ENCODE assay signal across 12 mouse cellular contexts in genomic region chr15:103009265-103010111, GRCm38 (mm10). TPM values are rescaled to one million over a fixed set of nuclear protein-coding genes. Genes with fewer than 3 reads are reported as not detected.
DNase-seq lines count a peak whose midpoint lies in the region; ATAC-seq and TF ChIP-seq lines count a peak whose summit lies in the region.
"Had no signal": no experiment of that assay in that cellular context is flagged by ENCODE, and none has a peak within 500 bp of the region (broad histone marks: within the 10 kb centered on the region; RNA-seq: fewer than 3 reads in every experiment).

No protein-coding gene starts in this region.

- TF ChIP-seq RAD21 in MEL (IDR thresholded peaks at IDR 0.05; ENCODE audit: low read depth, low read length): no peak

- peak overlapping the region; percentile 27 for H3K4me2 ChIP-seq in hindbrain, embryonic 11.5 days (replicated peaks; ENCODE audit: low read depth, low read length)
- peak overlapping the region; percentile 61 for H3K4me2 ChIP-seq in intestine, embryonic 15.5 days (replicated peaks)
- H3K4me2 ChIP-seq in neural tube, embryonic 14.5 days (ENCODE audit: low read depth, low read length): peak overlapping the region; percentile 83
- H3K4me2 ChIP-seq in midbrain, embryonic 15.5 days: no peak overlapping the region
- H3K4me2 ChIP-seq in forebrain, embryonic 16.5 days (ENCODE audit: low read length): no peak overlapping the region

- ATAC-seq in hindbrain, embryonic 11.5 days (ENCODE audit: low FRiP score): no peak
- no peak for ATAC-seq in intestine, embryonic 15.5 days
- ATAC-seq in neural tube, embryonic 14.5 days (ENCODE audit: low read depth): no peak
- ATAC-seq in midbrain, embryonic 15.5 days (replicated peaks): no peak
- no peak for ATAC-seq in forebrain, embryonic 16.5 days

- WGBS in hindbrain, embryonic 11.5 days: 2% methylated on average over 27 of the region's 27 CpGs
- 1% methylated on average over 27 of the region's 27 CpGs for WGBS in hindbrain, embryonic 10.5 days
- WGBS in intestine, embryonic 15.5 days: 1% methylated on average over 27 of the region's 27 CpGs
- 1% methylated on average over 27 of the region's 27 CpGs for WGBS in neural tube, embryonic 14.5 days
- 1% methylated on average over 27 of the region's 27 CpGs for WGBS in midbrain, embryonic 15.5 days
- WGBS in forebrain, embryonic 16.5 days: under 1% methylated on average over 27 of the region's 27 CpGs

- no peak for TF ChIP-seq POLR2A in MEL (IDR thresholded peaks at IDR 0.05; ENCODE audit: control insufficient read depth in 1 of 2, insufficient read depth in 1 of 2, low read depth in 1 of 2, low read length in 2 of 2, poor library complexity in 1 of 2)

- H3K36me3 ChIP-seq in hindbrain, embryonic 11.5 days (ENCODE audit: control insufficient read depth, insufficient read depth, low read length): no peaks in the 10 kb centered on the region
- H3K36me3 ChIP-seq in hindbrain, embryonic 10.5 days: no peaks in the 10 kb centered on the region
- H3K36me3 ChIP-seq in MEL (ENCODE audit: control insufficient read depth in 1 of 2, insufficient read depth in 2 of 2, low read length in 2 of 2): peaks cover 0 to 14% of the 10 kb centered on the region in 2 experiments; a peak in 2 of 4 replicates
- H3K36me3 ChIP-seq in intestine, embryonic 15.5 days: no peaks in the 10 kb centered on the region
- H3K36me3 ChIP-seq in neural tube, embryonic 14.5 days (ENCODE audit: control insufficient read depth, insufficient read depth, low read length): 0 out of 2 replicates have a peak, but pooled peaks cover 4% of the 10 kb centered on the region
- no peaks in the 10 kb centered on the region for H3K36me3 ChIP-seq in midbrain, embryonic 15.5 days (replicated peaks)
- H3K36me3 ChIP-seq in forebrain, embryonic 16.5 days (ENCODE audit: control insufficient read depth, insufficient read depth): no peaks in the 10 kb centered on the region

- no peak for TF ChIP-seq CTCF in MEL (IDR thresholded peaks at IDR 0.05 in 2 of 3, conservative IDR thresholded peaks at IDR 0.05 in 1 of 3; ENCODE audit: control insufficient read depth in 1 of 3, insufficient read depth in 1 of 3, low read depth in 2 of 3, low read length in 3 of 3, poor library complexity in 1 of 3, severe bottlenecking in 1 of 3)

- H3K27ac ChIP-seq in hindbrain, embryonic 11.5 days (ENCODE audit: low read depth, low read length): no peak overlapping the region
- H3K27ac ChIP-seq in hindbrain, embryonic 10.5 days: no peak overlapping the region
- H3K27ac ChIP-seq in MEL (ENCODE audit: control insufficient read depth, low read depth, low read length): no peak overlapping the region
- H3K27ac ChIP-seq in intestine, embryonic 15.5 days: peak overlapping the region; percentile 82
- peak overlapping the region; percentile 78 for H3K27ac ChIP-seq in neural tube, embryonic 14.5 days (ENCODE audit: low read depth, low read length)
- H3K27ac ChIP-seq in midbrain, embryonic 15.5 days: no peak overlapping the region
- no peak overlapping the region for H3K27ac ChIP-seq in forebrain, embryonic 16.5 days (ENCODE audit: low read length)

- H3K4me1 ChIP-seq in hindbrain, embryonic 11.5 days (replicated peaks; ENCODE audit: control insufficient read depth, insufficient read depth, low read length): peaks cover 2% of the 10 kb centered on the region; the same call in 1 of the 2 replicates
- peaks cover 5% of the 10 kb centered on the region; the same call in 1 of the 2 replicates for H3K4me1 ChIP-seq in hindbrain, embryonic 10.5 days (replicated peaks)
- H3K4me1 ChIP-seq in MEL (ENCODE audit: control insufficient read depth in 1 of 2, insufficient read depth in 2 of 2, low read length in 2 of 2): peaks cover 9 to 18% of the 10 kb centered on the region in 2 experiments; a peak in 3 of 4 replicates
- H3K4me1 ChIP-seq in intestine, embryonic 15.5 days (replicated peaks): peaks cover 28% of the 10 kb centered on the region
- H3K4me1 ChIP-seq in neural tube, embryonic 14.5 days (ENCODE audit: control insufficient read depth, insufficient read depth, low read length): peaks cover 94% of the 10 kb centered on the region
- H3K4me1 ChIP-seq in midbrain, embryonic 15.5 days: peaks cover 7% of the 10 kb centered on the region; the same call in 1 of the 2 replicates
- H3K4me1 ChIP-seq in forebrain, embryonic 16.5 days (replicated peaks; ENCODE audit: control insufficient read depth, insufficient read depth, low read length): peaks cover 6% of the 10 kb centered on the region

- peaks cover 98% of the 10 kb centered on the region for H3K27me3 ChIP-seq in hindbrain, embryonic 11.5 days (ENCODE audit: control insufficient read depth, insufficient read depth, low read length)
- peaks cover 100% of the 10 kb centered on the region for H3K27me3 ChIP-seq in hindbrain, embryonic 10.5 days (ENCODE audit: insufficient read depth, poor library complexity, severe bottlenecking)
- H3K27me3 ChIP-seq in MEL (ENCODE audit: control insufficient read depth in 1 of 2, insufficient read depth in 2 of 2, low read length in 2 of 2): no peaks in the 10 kb centered on the region
- peaks cover 88% of the 10 kb centered on the region for H3K27me3 ChIP-seq in intestine, embryonic 15.5 days (replicated peaks)
- H3K27me3 ChIP-seq in neural tube, embryonic 14.5 days (ENCODE audit: control insufficient read depth, insufficient read depth, low read length): no peaks in the 10 kb centered on the region
- peaks cover 98% of the 10 kb centered on the region for H3K27me3 ChIP-seq in midbrain, embryonic 15.5 days (replicated peaks)
- peaks cover 95% of the 10 kb centered on the region for H3K27me3 ChIP-seq in forebrain, embryonic 16.5 days (replicated peaks; ENCODE audit: control insufficient read depth, insufficient read depth, low read length)

- peak; percentile 59 for DNase-seq in hindbrain, embryonic 11.5 days (ENCODE audit: low spot score)
- DNase-seq in hindbrain, embryonic 10.5 days (ENCODE audit: low spot score): no peak
- DNase-seq in MEL (ENCODE audit: low read depth, low spot score): peak; percentile 40
- DNase-seq in spleen, adult 12 weeks (ENCODE audit: low spot score): no peak

- H3K79me2 ChIP-seq in MEL (ENCODE audit: control insufficient read depth, insufficient read depth, low read length, poor library complexity): peaks cover 10% of the 10 kb centered on the region

- H3K9ac ChIP-seq in hindbrain, embryonic 11.5 days (ENCODE audit: low read depth, low read length): peak overlapping the region; percentile 36; the same call in 1 of the 2 replicates
- no peak overlapping the region for H3K9ac ChIP-seq in MEL (ENCODE audit: control insufficient read depth, low read depth, low read length, poor library complexity, severe bottlenecking)
- H3K9ac ChIP-seq in intestine, embryonic 15.5 days: peak overlapping the region; percentile 52
- H3K9ac ChIP-seq in neural tube, embryonic 14.5 days (replicated peaks; ENCODE audit: low read depth, low read length): peak overlapping the region; percentile 44
- no peak overlapping the region for H3K9ac ChIP-seq in midbrain, embryonic 15.5 days
- H3K9ac ChIP-seq in forebrain, embryonic 16.5 days (replicated peaks; ENCODE audit: low read depth, low read length): no peak overlapping the region

- no peak for TF ChIP-seq EP300 in MEL (IDR thresholded peaks at IDR 0.05; ENCODE audit: low read depth in 1 of 2, low read length in 2 of 2)

- H3K4me3 ChIP-seq in hindbrain, embryonic 11.5 days (ENCODE audit: low read depth, low read length): peak overlapping the region; percentile 19; the same call in 1 of the 2 replicates
- H3K4me3 ChIP-seq in hindbrain, embryonic 10.5 days: no peak overlapping the region
- H3K4me3 ChIP-seq in MEL (ENCODE audit: control insufficient read depth in 1 of 2, insufficient read depth in 1 of 2, low read depth in 2 of 2, low read length in 2 of 2): no peak overlapping the region
- H3K4me3 ChIP-seq in intestine, embryonic 15.5 days (replicated peaks): peak overlapping the region; percentile 37
- H3K4me3 ChIP-seq in neural tube, embryonic 14.5 days (ENCODE audit: low read depth, low read length): peak overlapping the region; percentile 34
- no peak overlapping the region for H3K4me3 ChIP-seq in midbrain, embryonic 15.5 days
- no peak overlapping the region for H3K4me3 ChIP-seq in forebrain, embryonic 16.5 days (replicated peaks; ENCODE audit: low read length)
- H3K4me3 ChIP-seq: megakaryocyte, embryonic 14.5 days had no signal

- H3K9me3 ChIP-seq in hindbrain, embryonic 11.5 days (ENCODE audit: control insufficient read depth, low read length): no peaks in the 10 kb centered on the region
- H3K9me3 ChIP-seq in hindbrain, embryonic 10.5 days: no peaks in the 10 kb centered on the region
- H3K9me3 ChIP-seq in MEL (replicated peaks; ENCODE audit: insufficient read depth, low read length): no peaks in the 10 kb centered on the region
- H3K9me3 ChIP-seq in intestine, embryonic 15.5 days: no peaks in the 10 kb centered on the region
- no peaks in the 10 kb centered on the region for H3K9me3 ChIP-seq in neural tube, embryonic 14.5 days (ENCODE audit: control insufficient read depth, low read length)
- no peaks in the 10 kb centered on the region for H3K9me3 ChIP-seq in midbrain, embryonic 15.5 days
- H3K9me3 ChIP-seq in forebrain, embryonic 16.5 days (ENCODE audit: control insufficient read depth, low read length): no peaks in the 10 kb centered on the region
- H3K9me3 ChIP-seq: megakaryocyte, embryonic 14.5 days had no signal

RNA-seq across cellular contexts. Expression of gene Hoxc4, which starts 9.2 kb away (rescaled TPM):
- 37.3 and 37.8 TPM in 2 replicates for polyA plus RNA-seq in hindbrain, embryonic 11.5 days (2014; fragmentation: Nextera tagmentation; extraction: Ambion mirVana)
- 1.5 and 29.6 TPM in 2 replicates for polyA plus RNA-seq in hindbrain, embryonic 10.5 days (2016; fragmentation: Nextera tagmentation; extraction: Ambion mirVana)
- 2.5 and 2.6 TPM in 2 replicates for total RNA-seq in MEL (2012; rRNA removed)
- 1 to 10 TPM in 1 of 2 experiments, not detected in 1; 9.4 TPM for polyA plus RNA-seq in MEL (2012; ENCODE audit: insufficient read depth in 1 of 2, insufficient read length in 2 of 2, low read depth in 1 of 2, low replicate concordance in 2 of 2, missing spikeins in 1 of 2)
- 9.5 and 10.6 TPM in 2 replicates for polyA plus RNA-seq in intestine, embryonic 15.5 days (2015; fragmentation: Nextera tagmentation; extraction: Ambion mirVana)
- polyA plus RNA-seq in neural tube, embryonic 14.5 days (2014; fragmentation: Nextera tagmentation; extraction: Ambion mirVana): 19.0 and 24.0 TPM in 2 replicates
- polyA plus RNA-seq in midbrain, embryonic 15.5 days (2015; fragmentation: Nextera tagmentation; extraction: Ambion mirVana): 0.08 TPM in 1 of 2 replicates, not detected in the other
- polyA plus RNA-seq in forebrain, embryonic 16.5 days (2015; fragmentation: Nextera tagmentation; extraction: Ambion mirVana): not detected in 2 replicates
- total RNA-seq: left cerebral cortex, postnatal 36 days had no signal
- polyA plus RNA-seq: frontal cortex, adult 2 months; heart, postnatal 0 days had no signal

RNA-seq across cellular contexts. Expression of gene Hoxc6, which starts 11.4 kb away (rescaled TPM):
- polyA plus RNA-seq in hindbrain, embryonic 11.5 days (2014; fragmentation: Nextera tagmentation; extraction: Ambion mirVana): 0.45 and 5.4 TPM in 2 replicates
- not detected in 2 replicates for polyA plus RNA-seq in hindbrain, embryonic 10.5 days (2016; fragmentation: Nextera tagmentation; extraction: Ambion mirVana)
- total RNA-seq in MEL (2012; rRNA removed): 1.7 and 2.3 TPM in 2 replicates
- polyA plus RNA-seq in MEL (2012; ENCODE audit: insufficient read depth in 1 of 2, insufficient read length in 2 of 2, low read depth in 1 of 2, low replicate concordance in 2 of 2, missing spikeins in 1 of 2): 1 to 10 TPM in 1 of 2 experiments, not detected in 1; 9.4 TPM
- 5.7 and 6.1 TPM in 2 replicates for polyA plus RNA-seq in intestine, embryonic 15.5 days (2015; fragmentation: Nextera tagmentation; extraction: Ambion mirVana)
- 23.0 and 38.7 TPM in 2 replicates for polyA plus RNA-seq in neural tube, embryonic 14.5 days (2014; fragmentation: Nextera tagmentation; extraction: Ambion mirVana)
- polyA plus RNA-seq in midbrain, embryonic 15.5 days (2015; fragmentation: Nextera tagmentation; extraction: Ambion mirVana): not detected in 2 replicates
- not detected in 2 replicates for polyA plus RNA-seq in forebrain, embryonic 16.5 days (2015; fragmentation: Nextera tagmentation; extraction: Ambion mirVana)
- total RNA-seq: left cerebral cortex, postnatal 36 days had no signal
- polyA plus RNA-seq: frontal cortex, adult 2 months; heart, postnatal 0 days had no signal

RNA-seq across cellular contexts. Expression of gene Hoxc8, which starts 19.1 kb away (rescaled TPM):
- not detected in 2 replicates for polyA plus RNA-seq in hindbrain, embryonic 11.5 days (2014; fragmentation: Nextera tagmentation; extraction: Ambion mirVana)
- polyA plus RNA-seq in hindbrain, embryonic 10.5 days (2016; fragmentation: Nextera tagmentation; extraction: Ambion mirVana): not detected in 2 replicates
- 0.26 and 0.31 TPM in 2 replicates for total RNA-seq in MEL (2012; rRNA removed)
- 1 to 10 TPM in 1 of 2 experiments, not detected in 1; 1.7 TPM for polyA plus RNA-seq in MEL (2012; ENCODE audit: insufficient read depth in 1 of 2, insufficient read length in 2 of 2, low read depth in 1 of 2, low replicate concordance in 2 of 2, missing spikeins in 1 of 2)
- 6.2 and 7.0 TPM in 2 replicates for polyA plus RNA-seq in intestine, embryonic 15.5 days (2015; fragmentation: Nextera tagmentation; extraction: Ambion mirVana)
- 50.1 and 136 TPM in 2 replicates for polyA plus RNA-seq in neural tube, embryonic 14.5 days (2014; fragmentation: Nextera tagmentation; extraction: Ambion mirVana)
- polyA plus RNA-seq in midbrain, embryonic 15.5 days (2015; fragmentation: Nextera tagmentation; extraction: Ambion mirVana): not detected in 2 replicates
- not detected in 2 replicates for polyA plus RNA-seq in forebrain, embryonic 16.5 days (2015; fragmentation: Nextera tagmentation; extraction: Ambion mirVana)
- total RNA-seq: left cerebral cortex, postnatal 36 days had no signal
- polyA plus RNA-seq: frontal cortex, adult 2 months; heart, postnatal 0 days had no signal

RNA-seq across cellular contexts. Expression of gene Hoxc9, which starts 33.2 kb away (rescaled TPM):
- polyA plus RNA-seq in hindbrain, embryonic 11.5 days (2014; fragmentation: Nextera tagmentation; extraction: Ambion mirVana): not detected in 2 replicates
- polyA plus RNA-seq in hindbrain, embryonic 10.5 days (2016; fragmentation: Nextera tagmentation; extraction: Ambion mirVana): not detected in 2 replicates
- 3.2 and 4.1 TPM in 2 replicates for total RNA-seq in MEL (2012; rRNA removed)
- polyA plus RNA-seq in MEL (2012; ENCODE audit: insufficient read depth in 1 of 2, insufficient read length in 2 of 2, low read depth in 1 of 2, low replicate concordance in 2 of 2, missing spikeins in 1 of 2): 100 to 1,000 TPM in 1 of 2 experiments, 1 to 10 TPM in 1; 9.5 to 400 TPM
- polyA plus RNA-seq in intestine, embryonic 15.5 days (2015; fragmentation: Nextera tagmentation; extraction: Ambion mirVana): 1.3 and 1.4 TPM in 2 replicates
- 46.9 and 49.8 TPM in 2 replicates for polyA plus RNA-seq in neural tube, embryonic 14.5 days (2014; fragmentation: Nextera tagmentation; extraction: Ambion mirVana)
- not detected in 2 replicates for polyA plus RNA-seq in midbrain, embryonic 15.5 days (2015; fragmentation: Nextera tagmentation; extraction: Ambion mirVana)
- polyA plus RNA-seq in forebrain, embryonic 16.5 days (2015; fragmentation: Nextera tagmentation; extraction: Ambion mirVana): not detected in 2 replicates
- total RNA-seq: left cerebral cortex, postnatal 36 days had no signal
- polyA plus RNA-seq: frontal cortex, adult 2 months; heart, postnatal 0 days had no signal

RNA-seq across cellular contexts. Expression of gene Hoxc5, which starts 42.2 kb away (rescaled TPM):
- 21.0 and 21.6 TPM in 2 replicates for polyA plus RNA-seq in hindbrain, embryonic 11.5 days (2014; fragmentation: Nextera tagmentation; extraction: Ambion mirVana)
- 0.37 and 10.8 TPM in 2 replicates for polyA plus RNA-seq in hindbrain, embryonic 10.5 days (2016; fragmentation: Nextera tagmentation; extraction: Ambion mirVana)
- total RNA-seq in MEL (2012; rRNA removed): 0.46 and 0.56 TPM in 2 replicates
- polyA plus RNA-seq in MEL (2012; ENCODE audit: insufficient read depth in 1 of 2, insufficient read length in 2 of 2, low read depth in 1 of 2, low replicate concordance in 2 of 2, missing spikeins in 1 of 2): 1 to 10 TPM in 1 of 2 experiments, not detected in 1; 3.0 TPM
- 7.7 and 10.1 TPM in 2 replicates for polyA plus RNA-seq in intestine, embryonic 15.5 days (2015; fragmentation: Nextera tagmentation; extraction: Ambion mirVana)
- polyA plus RNA-seq in neural tube, embryonic 14.5 days (2014; fragmentation: Nextera tagmentation; extraction: Ambion mirVana): 3.6 and 10.2 TPM in 2 replicates
- 0.09 TPM in 1 of 2 replicates, not detected in the other for polyA plus RNA-seq in midbrain, embryonic 15.5 days (2015; fragmentation: Nextera tagmentation; extraction: Ambion mirVana)
- not detected in 2 replicates for polyA plus RNA-seq in forebrain, embryonic 16.5 days (2015; fragmentation: Nextera tagmentation; extraction: Ambion mirVana)
- total RNA-seq: left cerebral cortex, postnatal 36 days had no signal
- polyA plus RNA-seq: frontal cortex, adult 2 months; heart, postnatal 0 days had no signal

Comparison
In these comparisons a context has a peak if more than half of its experiments do, and no peak if none do; other contexts are left out.
1. DNase-seq: peak in hindbrain, embryonic 11.5 days (single experiment) and MEL (single experiment); none in hindbrain, embryonic 10.5 days (single experiment) and spleen, adult 12 weeks (single experiment).
2. H3K4me3 ChIP-seq: peak in hindbrain, embryonic 11.5 days (single experiment), intestine, embryonic 15.5 days (single experiment) and neural tube, embryonic 14.5 days (single experiment); none in hindbrain, embryonic 10.5 days (single experiment), MEL (0 of 2), midbrain, embryonic 15.5 days (single experiment) and forebrain, embryonic 16.5 days (single experiment).
3. H3K27ac ChIP-seq: peak in intestine, embryonic 15.5 days (single experiment) and neural tube, embryonic 14.5 days (single experiment); none in hindbrain, embryonic 11.5 days (single experiment), hindbrain, embryonic 10.5 days (single experiment), MEL (single experiment), midbrain, embryonic 15.5 days (single experiment) and forebrain, embryonic 16.5 days (single experiment).
4. H3K4me2 ChIP-seq: peak in hindbrain, embryonic 11.5 days (single experiment), intestine, embryonic 15.5 days (single experiment) and neural tube, embryonic 14.5 days (single experiment); none in midbrain, embryonic 15.5 days (single experiment) and forebrain, embryonic 16.5 days (single experiment).
5. H3K9ac ChIP-seq: peak in hindbrain, embryonic 11.5 days (single experiment), intestine, embryonic 15.5 days (single experiment) and neural tube, embryonic 14.5 days (single experiment); none in MEL (single experiment), midbrain, embryonic 15.5 days (single experiment) and forebrain, embryonic 16.5 days (single experiment).